Comparison of ENCODE assay signal across 8 mouse cellular contexts in the genomic region with DNA sequence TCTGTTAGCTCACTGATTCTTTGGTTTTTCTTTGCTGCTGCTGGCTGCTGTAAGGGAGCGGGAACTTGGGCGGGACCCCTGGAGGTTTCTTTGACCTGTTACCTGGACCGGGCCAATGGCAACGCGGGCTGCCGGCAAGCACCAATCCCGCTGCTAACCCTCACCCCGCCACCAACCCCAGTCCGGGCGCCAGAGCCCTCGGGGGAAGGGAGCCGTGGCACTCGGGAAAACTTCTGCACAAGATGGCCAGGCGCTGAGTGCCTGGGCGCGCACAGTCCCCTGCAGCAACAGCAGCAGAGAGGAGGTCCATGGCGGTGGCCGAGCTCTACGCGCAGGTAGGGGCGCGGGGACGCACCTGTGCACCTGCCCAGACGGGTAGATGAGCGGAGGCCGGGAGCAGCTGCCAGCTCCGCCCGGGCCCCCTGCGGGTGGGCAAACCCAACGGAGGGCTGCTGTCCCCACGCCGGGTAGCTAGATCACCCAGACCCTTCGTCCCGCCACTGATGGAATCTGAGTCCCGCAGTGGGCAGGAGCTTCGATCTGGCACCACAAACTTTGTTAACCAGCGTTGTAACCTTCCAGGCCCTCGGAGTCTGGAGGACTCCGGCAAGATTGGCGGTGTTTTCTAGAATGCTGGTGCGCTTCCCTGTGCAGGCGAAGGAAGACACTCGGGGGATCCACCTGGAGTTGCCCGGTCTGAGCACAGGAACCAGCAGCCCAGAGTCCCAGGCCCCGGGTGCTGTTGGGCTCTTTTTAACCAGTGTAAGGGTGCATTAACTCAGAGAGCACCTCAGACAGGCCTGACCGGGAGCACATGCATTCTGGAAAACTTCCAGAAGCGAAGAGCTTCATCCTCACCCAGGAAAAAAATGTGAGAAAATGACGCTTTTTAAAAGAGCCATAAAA. TPM values are rescaled to one million over a fixed set of nuclear protein-coding genes. Genes with fewer than 3 reads are reported as not detected.
A peak's percentile ranks its signal among the peaks of the same experiment; 100 is the strongest.
DNase-seq lines count a peak whose midpoint lies in the region; ATAC-seq and TF ChIP-seq lines count a peak whose summit lies in the region.

A gene (plus strand): TSS at position 180 of the 906 bp plus-strand sequence.

- no peak for TF ChIP-seq EP300 in liver, postnatal 0 days (IDR thresholded peaks at IDR 0.05; ENCODE audit: low read depth)

- TF ChIP-seq POLR2A in olfactory bulb, adult 2 months (IDR thresholded peaks at IDR 0.05; ENCODE audit: insufficient read depth, low read depth, low read length) = no peak

- H3K4me2 ChIP-seq in liver, postnatal 0 days (ENCODE audit: low read depth, low read length) = peak within 1 kb of the TSS; percentile 70

- in situ Hi-C loops in ES-E14 (cut with MboI; ENCODE audit: low sequenced_read_pairs in 2 of 2, unreplicated experiment in 2 of 2) = no loop called here

- peak within 1 kb of the TSS; percentile 58 for H3K9ac ChIP-seq in ES-E14 (ENCODE audit: insufficient read depth, low read depth, low read length, poor library complexity, severe bottlenecking)
- H3K9ac ChIP-seq in liver, postnatal 0 days (replicated peaks) = peak within 1 kb of the TSS; percentile 46

- H3K27me3 ChIP-seq in liver, postnatal 0 days (ENCODE audit: insufficient read depth, low read length) = peaks cover 10% of the 10 kb centered on the region

- WGBS in liver, postnatal 0 days (ENCODE audit: insufficient replicate concordance) = 7% methylated on average over 48 of the region's 48 CpGs
- WGBS in olfactory bulb, adult 2 months = 13% methylated on average over 48 of the region's 48 CpGs

- peak; percentile 82 for ATAC-seq in liver, postnatal 0 days

- peak within 1 kb of the TSS; percentile 78 to 80 for H3K4me3 ChIP-seq in ES-E14 (ENCODE audit: insufficient read depth in 1 of 2, low read depth in 1 of 2, low read length in 2 of 2, poor library complexity in 1 of 2, severe bottlenecking in 1 of 2)
- H3K4me3 ChIP-seq in brown adipose tissue, adult 24 weeks (ENCODE audit: insufficient read depth, low read depth, low read length) = peak within 1 kb of the TSS; percentile 51
- peak within 1 kb of the TSS; percentile 48 for H3K4me3 ChIP-seq in liver, postnatal 0 days (ENCODE audit: low read depth, low read length)
- H3K4me3 ChIP-seq in olfactory bulb, adult 2 months (ENCODE audit: insufficient read depth, low read depth, low read length) = peak within 1 kb of the TSS; percentile 28

- peak; percentile 79 for DNase-seq in ES-E14 (ENCODE audit: low read depth, low spot score)
- DNase-seq in heart, adult 18-20 months = peak; percentile 60 to 62
- peak; percentile 73 for DNase-seq in kidney, adult 11 months
- DNase-seq in liver, postnatal 0 days = peak; percentile 65
- DNase-seq in left cerebral cortex, adult 11 months (ENCODE audit: low spot score) = no peak
- DNase-seq in layer of hippocampus, adult 11-12 months (ENCODE audit: low spot score) = no peak

- no peak within 1 kb of the TSS for H3K27ac ChIP-seq in ES-E14 (ENCODE audit: insufficient read depth, low read depth, low read length, poor library complexity, severe bottlenecking)
- no peak within 1 kb of the TSS for H3K27ac ChIP-seq in brown adipose tissue, adult 24 weeks (replicated peaks; ENCODE audit: low read depth, low read length)
- H3K27ac ChIP-seq in liver, postnatal 0 days (ENCODE audit: low read depth) = no peak within 1 kb of the TSS
- H3K27ac ChIP-seq in olfactory bulb, adult 2 months (ENCODE audit: insufficient read depth, low read depth, low read length) = no peak within 1 kb of the TSS

- no peak for TF ChIP-seq CTCF in liver, postnatal 0 days (IDR thresholded peaks at IDR 0.05; ENCODE audit: low read depth)
- no peak for TF ChIP-seq CTCF in olfactory bulb, adult 2 months (IDR thresholded peaks at IDR 0.05; ENCODE audit: insufficient read depth, low read depth, low read length)

- peaks cover 7 to 16% of the 10 kb centered on the region in 2 experiments; a peak in 2 of 4 replicates for H3K4me1 ChIP-seq in ES-E14 (ENCODE audit: control insufficient read depth in 2 of 2, insufficient read depth in 2 of 2, low read length in 2 of 2, poor library complexity in 1 of 2)
- no peaks in the 10 kb centered on the region for H3K4me1 ChIP-seq in brown adipose tissue, adult 24 weeks (ENCODE audit: control insufficient read depth, insufficient read depth, insufficient read length, low read length)
- H3K4me1 ChIP-seq in liver, postnatal 0 days (ENCODE audit: insufficient read depth) = no peaks in the 10 kb centered on the region; the same call in 1 of the 2 replicates
- peaks cover 15% of the 10 kb centered on the region for H3K4me1 ChIP-seq in olfactory bulb, adult 2 months (ENCODE audit: control insufficient read depth, insufficient read depth, low read length)

- no peaks in the 10 kb centered on the region for H3K36me3 ChIP-seq in ES-E14 (ENCODE audit: control insufficient read depth, insufficient read depth, low read length, poor library complexity, severe bottlenecking)
- H3K36me3 ChIP-seq in liver, postnatal 0 days (replicated peaks; ENCODE audit: insufficient read depth, low read length) = no peaks in the 10 kb centered on the region

- H3K9me3 ChIP-seq in ES-E14 (ENCODE audit: control insufficient read depth, insufficient read depth, low read depth, low read length) = no peaks in the 10 kb centered on the region
- no peaks in the 10 kb centered on the region for H3K9me3 ChIP-seq in liver, postnatal 0 days (ENCODE audit: low read length)

TF ChIP-seq in ES-E14, 5 proteins besides CTCF, POLR2A, EP300 and RAD21:
- TF ChIP-seq ZNF384 (IDR thresholded peaks at IDR 0.05; ENCODE audit: low read depth, low read length) (no peak), HCFC1 (IDR thresholded peaks at IDR 0.05; ENCODE audit: borderline replicate concordance, insufficient read depth, low read length) (peak; percentile 55; the same call in 1 of the 2 replicates), MAFK (IDR thresholded peaks at IDR 0.05; ENCODE audit: insufficient read depth, low read depth, low read length) (no peak), ZC3H11A (IDR thresholded peaks at IDR 0.05; ENCODE audit: borderline replicate concordance, low read depth, low read length) (no peak), CHD2 (IDR thresholded peaks at IDR 0.05; ENCODE audit: low read depth, low read length) (0 out of 2 replicates have a peak, but pooled peaks have one; percentile 15)

RNA-seq across cellular contexts. Expression of the gene that starts here (rescaled TPM):
- 7.5 and 7.6 TPM in 2 replicates for total RNA-seq in ES-E14 (2012; rRNA removed)
- 16.9 and 18.4 TPM in 2 replicates for polyA plus RNA-seq in brown adipose tissue, adult 24 weeks (2012; ENCODE audit: insufficient read depth, insufficient read length, missing spikeins)
- total RNA-seq in heart, adult 18-20 months (2021) = 1 to 10 TPM; 3.3 to 4.1 TPM
- 0.33 and 0.48 TPM in 2 replicates for polyA plus RNA-seq in liver, postnatal 0 days (2015; fragmentation: Nextera tagmentation; extraction: Ambion mirVana)
- not detected in 2 replicates for polyA plus RNA-seq in olfactory bulb, adult 2 months (2012; ENCODE audit: insufficient read depth, insufficient read length, low replicate concordance, missing spikeins)

Comparison
In these comparisons a context has a peak if more than half of its experiments do, and no peak if none do; other contexts are left out.
1. RNA of the gene that starts here (polyA plus RNA-seq): 16.9 to 18.4 TPM in brown adipose tissue, adult 24 weeks; 0.33 to 0.48 TPM in liver, postnatal 0 days and not detected in olfactory bulb, adult 2 months; every median in the first group is over 10 times any median in the second.
2. Peak in DNase-seq, ATAC-seq, H3K4me3 ChIP-seq, H3K9ac ChIP-seq and H3K4me2 ChIP-seq in liver, postnatal 0 days; RNA of the gene not detected or under 1 TPM.
3. DNase-seq: peak in ES-E14 (single experiment), heart, adult 18-20 months (2 of 2) and kidney, adult 11 months (single experiment); none in left cerebral cortex, adult 11 months (single experiment) and layer of hippocampus, adult 11-12 months (single experiment).
4. H3K4me3 ChIP-seq: peak in every context shown above with its lines; median percentile 79 in ES-E14; 51 in brown adipose tissue, adult 24 weeks; 48 in liver, postnatal 0 days; 28 in olfactory bulb, adult 2 months.